Mouse (Mus musculus) intestine, postnatal 0 days (tissue): ENCODE measurements around the gene Srp9. TPM values are rescaled to one million over a fixed set of nuclear protein-coding genes. Genes with fewer than 3 reads are reported as not detected.
A peak's percentile ranks its signal among the peaks of the same experiment; 100 is the strongest.

Experiments
- ATAC-seq: fragments of 200-750 bp; cut with Nextera tagmentation; 2 replicates; pipeline ENCODE4 v1.8.0; 2017; ENCODE audit warnings: mild to moderate bottlenecking, moderate TSS enrichment, moderate library complexity
- H3K27ac ChIP-seq: fragments of 300-500 bp; sonication (generic); 2 replicates; pipeline ENCODE4 v1.5.1; 2014; ENCODE audit warnings: mild to moderate bottlenecking, low read depth, low read length, moderate library complexity
- H3K27me3 ChIP-seq: fragments of 300-500 bp; sonication (generic); replicated peaks from 2 replicates; pipeline ENCODE4 v1.6.1; 2014; ENCODE audit warnings: low read length, mixed read lengths; ENCODE audit not compliant: control insufficient read depth, insufficient read depth
- H3K36me3 ChIP-seq: fragments of 300-500 bp; sonication (generic); 2 replicates; pipeline ENCODE4 v1.6.1; 2014; ENCODE audit warnings: mild to moderate bottlenecking, moderate library complexity; ENCODE audit not compliant: control insufficient read depth, insufficient read depth
- H3K4me1 ChIP-seq: fragments of 300-500 bp; sonication (generic); replicated peaks from 2 replicates; pipeline ENCODE4 v1.6.1; 2014; ENCODE audit warnings: antibody characterized with exemption, low read length, mixed read lengths; ENCODE audit not compliant: control insufficient read depth, insufficient read depth
- H3K4me2 ChIP-seq: fragments of 300-500 bp; sonication (generic); replicated peaks from 2 replicates; pipeline ENCODE4 v1.6.1; 2014; ENCODE audit warnings: low read depth, mild to moderate bottlenecking, moderate library complexity
- H3K4me3 ChIP-seq: fragments of 300-500 bp; sonication (generic); 2 replicates; pipeline ENCODE4 v1.5.1; 2014; ENCODE audit warnings: low read depth, low read length
- H3K9ac ChIP-seq: fragments of 300-500 bp; sonication (generic); 2 replicates; pipeline ENCODE4 v1.6.1; 2014; ENCODE audit warnings: mild to moderate bottlenecking, low read depth, low read length
- H3K9me3 ChIP-seq: fragments of 300-500 bp; sonication (generic); 2 replicates; pipeline ENCODE4 v1.6.1; 2016; ENCODE audit warnings: mixed run types; ENCODE audit not compliant: control insufficient read depth
- CTCF ChIP-seq: sonication (generic); IDR thresholded peaks from 2 replicates; pipeline ENCODE4 v1.5.1; 2016; ENCODE audit warnings: low read depth, mild to moderate bottlenecking, control low read depth, antibody characterized with exemption, moderate library complexity
- WGBS: fragments of 180-500 bp; shearing (Covaris S2); extraction: QIAGEN DNeasy Blood & Tissue Kit; methylation state at CpG from one replicate; pipeline ENCODE4 v1.1.7; 2014; 5-methylcytosine and 5-hydroxymethylcytosine counted together
- polyA plus RNA-seq: library from polyadenylated mRNA; unstranded; fragments of >200 nt; fragmentation: Nextera tagmentation; extraction: Ambion mirVana; gene quantifications from 2 replicates; pipeline ENCODE4 v1.2.1, GENCODE M21; 2015

The Srp9 gene
- polyA plus RNA-seq, 1 experiment from 2014 or later, result 208 TPM

GRCm38 (mm10) chr1:182088844-182089418 lies 35.6 kb upstream of the Srp9 start:
- 46% methylated on average over 14 of the region's 14 CpGs for WGBS
- H3K27me3 ChIP-seq, result no peaks in the 10 kb centered on the region
- no peaks in the 10 kb centered on the region for H3K36me3 ChIP-seq
- H3K9me3 ChIP-seq, result no peaks in the 10 kb centered on the region
- H3K4me2 ChIP-seq, result no peak overlapping the region
- H3K9ac ChIP-seq, result no peak overlapping the region
- TF ChIP-seq CTCF, result no peak
- no peak overlapping the region for H3K27ac ChIP-seq
- H3K4me3 ChIP-seq, result no peak overlapping the region
- ATAC-seq, result no peak
- H3K4me1 ChIP-seq, result 0 out of 2 replicates have a peak, but pooled peaks cover 19% of the 10 kb centered on the region

GRCm38 (mm10) chr1:182089600-182090297 lies 34.8 kb upstream of the Srp9 start:
- H3K9ac ChIP-seq, result no peak overlapping the region
- H3K27ac ChIP-seq, result 0 out of 2 replicates have a peak overlapping the region, but pooled peaks have one; percentile 7
- H3K4me3 ChIP-seq, result no peak overlapping the region
- H3K9me3 ChIP-seq, result no peaks in the 10 kb centered on the region
- TF ChIP-seq CTCF, result no peak
- WGBS, result 24% methylated on average over 15 of the region's 15 CpGs
- 0 out of 2 replicates have a peak, but pooled peaks cover 19% of the 10 kb centered on the region for H3K4me1 ChIP-seq
- no peaks in the 10 kb centered on the region for H3K27me3 ChIP-seq
- ATAC-seq, result no peak
- H3K36me3 ChIP-seq, result no peaks in the 10 kb centered on the region
- H3K4me2 ChIP-seq, result 0 out of 2 replicates have a peak overlapping the region, but pooled peaks have one; percentile 10

GRCm38 (mm10) chr1:182090298-182090677 lies 34.2 kb upstream of the Srp9 start:
- Histone ChIP-seq H3K27ac (peak overlapping the region; percentile 7; the same call in 1 of the 2 replicates), H3K9ac (no peak overlapping the region), H3K4me3 (no peak overlapping the region), H3K9me3 (no peaks in the 10 kb centered on the region), H3K36me3 (no peaks in the 10 kb centered on the region), H3K4me1 (0 out of 2 replicates have a peak, but pooled peaks cover 20% of the 10 kb centered on the region), H3K4me2 (0 out of 2 replicates have a peak overlapping the region, but pooled peaks have one; percentile 10), H3K27me3 (no peaks in the 10 kb centered on the region)
- WGBS, result 16% methylated on average over 5 of the region's 5 CpGs
- ATAC-seq, result no peak
- no peak for TF ChIP-seq CTCF

- ATAC-seq, result no peak
- H3K9me3 ChIP-seq, result no peaks in the 10 kb centered on the region
- H3K27me3 ChIP-seq, result no peaks in the 10 kb centered on the region
- TF ChIP-seq CTCF, result no peak
- H3K4me1 ChIP-seq, result 0 out of 2 replicates have a peak, but pooled peaks cover 22% of the 10 kb centered on the region
- no peak overlapping the region for H3K4me2 ChIP-seq
- no peak overlapping the region for H3K9ac ChIP-seq
- H3K27ac ChIP-seq, result no peak overlapping the region
- H3K4me3 ChIP-seq, result no peak overlapping the region
- no peaks in the 10 kb centered on the region for H3K36me3 ChIP-seq
- WGBS, result 38% methylated on average over 7 of the region's 7 CpGs
Observed at GRCm38 (mm10) chr1:182091261-182091660, 33.3 kb upstream of the Srp9 start.

- H3K4me1 ChIP-seq, result 0 out of 2 replicates have a peak, but pooled peaks cover 22% of the 10 kb centered on the region
- no peaks in the 10 kb centered on the region for H3K36me3 ChIP-seq
- H3K9ac ChIP-seq, result no peak overlapping the region
- no peak for ATAC-seq
- no peak for TF ChIP-seq CTCF
- no peaks in the 10 kb centered on the region for H3K27me3 ChIP-seq
- no peak overlapping the region for H3K27ac ChIP-seq
- 43% methylated on average over 13 of the region's 13 CpGs for WGBS
- no peak overlapping the region for H3K4me3 ChIP-seq
- no peak overlapping the region for H3K4me2 ChIP-seq
- no peaks in the 10 kb centered on the region for H3K9me3 ChIP-seq
Observed at GRCm38 (mm10) chr1:182091746-182092412, 32.7 kb upstream of the Srp9 start.

GRCm38 (mm10) chr1:182092413-182092800 lies 32.1 kb upstream of the Srp9 start:
- Histone ChIP-seq H3K27me3 (no peaks in the 10 kb centered on the region), H3K9me3 (no peaks in the 10 kb centered on the region), H3K4me2 (no peak overlapping the region), H3K27ac (no peak overlapping the region), H3K4me3 (no peak overlapping the region), H3K9ac (no peak overlapping the region), H3K4me1 (0 out of 2 replicates have a peak, but pooled peaks cover 22% of the 10 kb centered on the region), H3K36me3 (no peaks in the 10 kb centered on the region)
- WGBS, result 56% methylated on average over 5 of the region's 5 CpGs
- no peak for ATAC-seq
- no peak for TF ChIP-seq CTCF
